Mouse (Mus musculus): ENCODE measurements around the gene Nav1.

DNA sequence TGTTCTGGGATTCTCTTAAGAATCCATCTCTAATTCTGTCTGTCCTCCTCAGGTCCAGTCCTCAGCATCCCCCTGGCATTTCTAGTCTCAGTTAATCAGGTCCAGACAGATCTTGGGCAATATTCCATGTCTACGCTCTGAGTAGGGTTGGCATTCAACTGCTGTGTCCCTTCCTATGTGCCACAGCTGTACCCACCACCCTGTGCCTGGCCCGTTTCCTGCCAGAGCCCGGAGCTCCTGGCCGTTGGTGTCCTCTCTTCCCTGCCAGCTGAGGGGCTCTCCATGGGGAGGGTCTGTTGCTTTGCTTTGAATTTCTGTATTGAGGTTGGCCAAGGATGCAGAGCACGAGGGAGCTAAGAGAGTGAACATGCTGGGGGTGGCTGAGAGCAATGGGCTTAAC lies 41.3 kb downstream of the Nav1 start:
- no peak for TF ChIP-seq CTCF (IDR thresholded peaks at IDR 0.05; ENCODE audit: low read depth, low read length)
- no peak for TF ChIP-seq POLR2A (IDR thresholded peaks at IDR 0.05; ENCODE audit: insufficient read depth, low read length)
